Comparison of ENCODE assay signal across 11 mouse cellular contexts in genomic region chr2:164436961-164437360, GRCm38 (mm10). TPM values are rescaled to one million over a fixed set of nuclear protein-coding genes. Genes with fewer than 3 reads are reported as not detected.
A peak's percentile ranks its signal among the peaks of the same experiment; 100 is the strongest.
DNase-seq lines count a peak whose midpoint lies in the region; ATAC-seq and TF ChIP-seq lines count a peak whose summit lies in the region.
"Had no signal": no experiment of that assay in that cellular context is flagged by ENCODE, and none has a peak within 500 bp of the region (broad histone marks: within the 10 kb centered on the region; RNA-seq: fewer than 3 reads in every experiment).

No protein-coding gene starts in this region.

- WGBS in heart, adult 2 months = 64% methylated on average over 3 of the region's 3 CpGs
- WGBS in embryonic facial prominence, embryonic 11.5 days = 30% methylated on average over 3 of the region's 3 CpGs
- WGBS in lung, embryonic 16.5 days = 40% methylated on average over 3 of the region's 3 CpGs

- no peaks in the 10 kb centered on the region for H3K79me2 ChIP-seq in heart, adult 2 months (replicated peaks; ENCODE audit: control insufficient read depth, insufficient read depth, low read length)

- ATAC-seq in embryonic facial prominence, embryonic 11.5 days (replicated peaks; ENCODE audit: insufficient number of reproducible peaks, low FRiP score, low TSS enrichment, low read depth) = no peak
- no peak for ATAC-seq in lung, embryonic 16.5 days (ENCODE audit: low read depth)

- no peak overlapping the region for H3K4me3 ChIP-seq in heart, adult 2 months
- H3K4me3 ChIP-seq in embryonic facial prominence, embryonic 11.5 days (ENCODE audit: low read depth, low read length) = no peak overlapping the region
- H3K4me3 ChIP-seq in lung, embryonic 16.5 days (ENCODE audit: low read length) = no peak overlapping the region

- TF ChIP-seq CTCF in heart, adult 2 months (IDR thresholded peaks at IDR 0.05) = no peak

- no peaks in the 10 kb centered on the region for H3K9me3 ChIP-seq in embryonic facial prominence, embryonic 11.5 days (replicated peaks; ENCODE audit: control insufficient read depth, low read length)
- no peaks in the 10 kb centered on the region for H3K9me3 ChIP-seq in lung, embryonic 16.5 days (ENCODE audit: control insufficient read depth, low read length)

- no peak overlapping the region for H3K9ac ChIP-seq in heart, adult 2 months (ENCODE audit: low read depth, low read length)
- H3K9ac ChIP-seq in embryonic facial prominence, embryonic 11.5 days (replicated peaks; ENCODE audit: low read length) = no peak overlapping the region
- H3K9ac ChIP-seq in lung, embryonic 16.5 days (ENCODE audit: low read length) = peak overlapping the region; percentile 51

- no peaks in the 10 kb centered on the region for H3K36me3 ChIP-seq in heart, adult 2 months (ENCODE audit: control insufficient read depth, insufficient read depth, low read length)
- no peaks in the 10 kb centered on the region for H3K36me3 ChIP-seq in embryonic facial prominence, embryonic 11.5 days (replicated peaks; ENCODE audit: control insufficient read depth, insufficient read depth, low read depth, low read length)
- no peaks in the 10 kb centered on the region for H3K36me3 ChIP-seq in lung, embryonic 16.5 days (ENCODE audit: control insufficient read depth, insufficient read depth, low read length)

- peak in 1 of 2 experiments; percentile 47 for DNase-seq in heart, adult 2 months
- no peak for DNase-seq in heart, postnatal 10 days
- DNase-seq in embryonic facial prominence, embryonic 11.5 days (ENCODE audit: low spot score) = no peak
- peak; percentile 79 to 88 for DNase-seq in kidney, adult 8-10 months
- no peak for DNase-seq in left cerebral cortex, postnatal 25 days (ENCODE audit: low spot score in 2 of 2)
- DNase-seq in layer of hippocampus, adult 9-11 months = no peak
- DNase-seq in layer of hippocampus, adult 11-12 months (ENCODE audit: low spot score) = no peak
- DNase-seq: cerebellum, adult 11 months had no signal

- peaks cover 12% of the 10 kb centered on the region for H3K4me1 ChIP-seq in heart, adult 2 months (ENCODE audit: control insufficient read depth, insufficient read depth, low read length)
- peaks cover 13% of the 10 kb centered on the region for H3K4me1 ChIP-seq in embryonic facial prominence, embryonic 11.5 days (ENCODE audit: control insufficient read depth, insufficient read depth, low read length)
- peaks cover 69% of the 10 kb centered on the region for H3K4me1 ChIP-seq in lung, embryonic 16.5 days (replicated peaks; ENCODE audit: control insufficient read depth, insufficient read depth, low read length)

- no peak for TF ChIP-seq POLR2A in heart, adult 2 months (IDR thresholded peaks at IDR 0.05; ENCODE audit: insufficient read depth, low read depth, low read length)

- intact Hi-C loops in heart, adult 2 months (cut with DNase I) = no loop called here
- intact Hi-C loops in heart, postnatal 10 days (cut with DNase I) = no loop called here
- intact Hi-C loops in left cerebral cortex, postnatal 25 days (cut with DNase I) = no loop called here

- no peak for TF ChIP-seq EP300 in heart, adult 2 months (IDR thresholded peaks at IDR 0.05; ENCODE audit: insufficient read depth, low read depth, low read length)

- no peaks in the 10 kb centered on the region for H3K27me3 ChIP-seq in heart, adult 2 months (ENCODE audit: control insufficient read depth, insufficient read depth, low read length)
- H3K27me3 ChIP-seq in embryonic facial prominence, embryonic 11.5 days (ENCODE audit: control insufficient read depth, insufficient read depth, low read length) = no peaks in the 10 kb centered on the region
- no peaks in the 10 kb centered on the region for H3K27me3 ChIP-seq in lung, embryonic 16.5 days (ENCODE audit: control insufficient read depth, insufficient read depth, low read depth, low read length)

- H3K4me2 ChIP-seq in embryonic facial prominence, embryonic 11.5 days (ENCODE audit: low read depth, low read length) = no peak overlapping the region
- H3K4me2 ChIP-seq in lung, embryonic 16.5 days (ENCODE audit: low read depth, low read length) = peak overlapping the region; percentile 20

- peak overlapping the region; percentile 9; the same call in 1 of the 2 replicates for H3K27ac ChIP-seq in heart, adult 2 months
- H3K27ac ChIP-seq in embryonic facial prominence, embryonic 11.5 days (replicated peaks; ENCODE audit: low read depth, low read length) = peak overlapping the region; percentile 68; the same call in 1 of the 2 replicates
- H3K27ac ChIP-seq in lung, embryonic 16.5 days (ENCODE audit: low read length) = peak overlapping the region; percentile 33; the same call in 1 of the 2 replicates
- H3K27ac ChIP-seq: macrophage had no signal

RNA-seq across cellular contexts. Expression of gene Sdc4, which starts 6.7 kb away (rescaled TPM):
- total RNA-seq in heart, adult 2 months (2021) = 10 to 100 TPM; 20.2 to 26.0 TPM
- 14.7 and 15.5 TPM in 2 replicates for polyA plus RNA-seq in heart, adult 2 months (2012; rRNA removed)
- 10 to 100 TPM; 24.3 to 39.3 TPM for total RNA-seq in heart, postnatal 10 days (2021)
- polyA plus RNA-seq in embryonic facial prominence, embryonic 11.5 days (2014; fragmentation: Nextera tagmentation; extraction: Ambion mirVana) = 19.2 and 24.1 TPM in 2 replicates
- polyA plus RNA-seq in lung, embryonic 16.5 days (2015; fragmentation: Nextera tagmentation; extraction: Ambion mirVana) = 226 and 247 TPM in 2 replicates
- 10 to 100 TPM; 86.7 to 90.7 TPM for total RNA-seq in left cerebral cortex, postnatal 25 days (2021)

RNA-seq across cellular contexts. Expression of gene Sys1, which starts 19.8 kb away (rescaled TPM):
- total RNA-seq in heart, adult 2 months (2021) = 10 to 100 TPM; 21.1 to 26.4 TPM
- polyA plus RNA-seq in heart, adult 2 months (2012; rRNA removed) = 52.0 and 55.0 TPM in 2 replicates
- 10 to 100 TPM; 21.3 to 25.1 TPM for total RNA-seq in heart, postnatal 10 days (2021)
- polyA plus RNA-seq in embryonic facial prominence, embryonic 11.5 days (2014; fragmentation: Nextera tagmentation; extraction: Ambion mirVana) = 53.3 and 58.3 TPM in 2 replicates
- 59.9 and 62.3 TPM in 2 replicates for polyA plus RNA-seq in lung, embryonic 16.5 days (2015; fragmentation: Nextera tagmentation; extraction: Ambion mirVana)
- 10 to 100 TPM; 38.0 to 39.7 TPM for total RNA-seq in left cerebral cortex, postnatal 25 days (2021)

RNA-seq across cellular contexts. Expression of gene Gm20458, which starts 23.8 kb away (rescaled TPM):
- total RNA-seq in heart, adult 2 months (2021) = 1 to 10 TPM; 8.0 to 9.2 TPM
- polyA plus RNA-seq in heart, adult 2 months (2012; rRNA removed) = 7.8 and 17.2 TPM in 2 replicates
- 1 to 10 TPM; 5.5 to 7.4 TPM for total RNA-seq in heart, postnatal 10 days (2021)
- 2.6 and 4.3 TPM in 2 replicates for polyA plus RNA-seq in embryonic facial prominence, embryonic 11.5 days (2014; fragmentation: Nextera tagmentation; extraction: Ambion mirVana)
- 7.9 and 15.2 TPM in 2 replicates for polyA plus RNA-seq in lung, embryonic 16.5 days (2015; fragmentation: Nextera tagmentation; extraction: Ambion mirVana)
- 10 to 100 TPM; 11.4 to 13.1 TPM for total RNA-seq in left cerebral cortex, postnatal 25 days (2021)
- total RNA-seq: ES-E14 had no signal

RNA-seq across cellular contexts. Expression of gene Matn4, which starts 32.0 kb away (rescaled TPM):
- under 1 TPM; 0.26 to 0.43 TPM for total RNA-seq in heart, adult 2 months (2021)
- 0.70 and 0.82 TPM in 2 replicates for polyA plus RNA-seq in heart, adult 2 months (2012; rRNA removed)
- 1 to 10 TPM; 1.2 to 2.3 TPM for total RNA-seq in heart, postnatal 10 days (2021)
- polyA plus RNA-seq in embryonic facial prominence, embryonic 11.5 days (2014; fragmentation: Nextera tagmentation; extraction: Ambion mirVana) = 1.2 and 1.3 TPM in 2 replicates
- polyA plus RNA-seq in lung, embryonic 16.5 days (2015; fragmentation: Nextera tagmentation; extraction: Ambion mirVana) = 46.8 and 54.9 TPM in 2 replicates
- 10 to 100 TPM; 11.5 to 13.8 TPM for total RNA-seq in left cerebral cortex, postnatal 25 days (2021)
- polyA plus RNA-seq: macrophage had no signal

RNA-seq across cellular contexts. Expression of gene Rbpjl, which starts 34.0 kb away (rescaled TPM):
- total RNA-seq in heart, adult 2 months (2021) = not detected
- 0.03 and 0.18 TPM in 2 replicates for polyA plus RNA-seq in heart, adult 2 months (2012; rRNA removed)
- total RNA-seq in heart, postnatal 10 days (2021) = not detected
- not detected in 2 replicates for polyA plus RNA-seq in embryonic facial prominence, embryonic 11.5 days (2014; fragmentation: Nextera tagmentation; extraction: Ambion mirVana)
- polyA plus RNA-seq in lung, embryonic 16.5 days (2015; fragmentation: Nextera tagmentation; extraction: Ambion mirVana) = 16.8 and 21.9 TPM in 2 replicates
- total RNA-seq in left cerebral cortex, postnatal 25 days (2021) = under 1 TPM; 0.41 to 0.43 TPM
- polyA plus RNA-seq: macrophage had no signal

Comparison
In these comparisons a context has a peak if more than half of its experiments do, and no peak if none do; other contexts are left out.
1. DNase-seq: peak in kidney, adult 8-10 months (2 of 2); none in heart, postnatal 10 days (0 of 2), embryonic facial prominence, embryonic 11.5 days (single experiment), left cerebral cortex, postnatal 25 days (0 of 2), layer of hippocampus, adult 9-11 months (single experiment) and layer of hippocampus, adult 11-12 months (single experiment).
2. H3K27ac ChIP-seq: peak in every context shown above with its lines; median percentile 68 in embryonic facial prominence, embryonic 11.5 days; 33 in lung, embryonic 16.5 days; 9 in heart, adult 2 months.